Mouse (Mus musculus) kidney, adult 2 months (tissue): ENCODE measurements around the gene Il11.

Experiments
- CTCF ChIP-seq: fragments of 200-500 bp; conservative IDR thresholded peaks from 2 replicates; pipeline ENCODE4 v1.5.1; 2011; ENCODE audit warnings: low read depth, mild to moderate bottlenecking, control low read depth, low read length, moderate library complexity, mixed read lengths; ENCODE audit not compliant: insufficient read depth, insufficient read length
- POLR2A ChIP-seq: fragments of 200-500 bp; IDR thresholded peaks from one replicate; pipeline ENCODE4 v1.6.1; 2011; ENCODE audit warnings: low read depth, low read length, control low read depth

GRCm38 (mm10) chr7:4789436-4789935 lies 6.8 kb upstream of the Il11 start, which contains the start of gene Tmem238:
- TF ChIP-seq CTCF (no peak), POLR2A (peak; percentile 12)
